Mouse (Mus musculus) left cerebral cortex, postnatal 10 days (tissue): ENCODE measurements at regions not wholly inside any gene's neighbourhood (a gene's known extent, or its start where the extent isn't known, plus 50 kb on each side); places are given as distances from the start of the nearest gene placed in this dataset.

ENCODE experiments used
- DNase-seq, 2 experiments: peaks; one replicate each; pipeline ENCODE4 v3.0.0; 2021 to 2022; ENCODE audit warnings: low spot score in 2 of 2, mixed read lengths in 1 of 2; ENCODE audit errors: extremely low spot score in 1 of 2
- intact Hi-C: fragments of 180-260 bp; cut with DNase I; formaldehyde crosslinking; loops from one replicate; pipeline ENCODE4 v1.15.1; 2025

DNA sequence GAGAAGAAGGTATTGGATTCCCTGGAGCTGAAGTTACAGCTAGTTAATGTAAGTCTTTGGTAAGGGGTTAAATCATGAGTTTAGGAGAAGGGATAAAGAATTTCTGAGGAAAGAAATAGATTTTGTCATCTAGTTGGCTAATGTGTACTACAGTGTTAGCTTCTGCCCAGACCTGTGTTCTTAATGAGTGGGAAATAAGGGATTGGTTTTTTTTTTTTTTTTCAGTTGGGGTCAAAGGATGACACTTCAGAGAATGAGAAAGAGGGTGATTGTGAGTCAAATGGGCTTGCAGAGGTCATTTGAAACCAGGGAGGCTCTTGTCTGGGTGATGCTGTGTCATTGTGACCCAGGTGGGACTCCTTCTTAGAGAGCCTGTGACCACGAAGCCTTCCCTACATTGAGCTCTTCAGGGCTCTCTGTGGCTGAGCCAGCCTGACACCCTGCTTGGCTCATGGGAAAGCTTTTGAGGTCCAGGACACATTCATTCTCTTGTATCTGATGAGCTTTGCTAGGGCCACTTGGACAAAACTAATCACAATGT lies 246.1 kb downstream of the Rplp1 start:
- intact Hi-C loops = no loop called here
- no peak for DNase-seq

DNA sequence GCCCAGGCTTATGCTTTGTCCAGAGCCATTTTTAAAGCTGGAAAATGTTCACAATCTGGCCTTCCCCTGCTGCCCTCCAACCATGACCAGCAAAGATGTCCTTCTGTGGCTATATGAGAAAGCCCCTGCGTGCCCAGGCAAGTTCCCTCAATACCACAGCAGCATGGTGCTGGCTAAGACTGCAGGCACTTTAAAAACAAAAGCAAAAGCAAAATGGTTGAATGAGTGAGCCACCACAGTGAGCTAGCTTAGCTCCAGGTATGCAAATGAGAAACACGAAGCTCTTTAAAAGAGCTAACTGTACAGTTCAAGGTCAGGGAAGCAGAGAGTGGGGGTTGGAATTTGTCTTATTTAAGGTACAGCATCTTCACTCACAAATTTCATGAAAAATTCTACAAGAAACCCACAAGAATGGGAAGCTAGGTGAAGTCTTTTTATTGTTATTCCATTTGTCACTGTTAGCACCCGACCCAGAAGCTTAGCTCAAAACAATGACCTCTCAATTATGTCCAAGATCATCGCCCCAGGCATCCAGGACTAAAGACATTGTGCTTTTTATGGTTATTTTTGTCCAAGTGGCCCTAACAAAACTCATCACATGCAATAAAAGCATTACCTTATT lies 246.8 kb downstream of the Rplp1 start:
- DNase-seq = no peak
- intact Hi-C loops = no loop called here

DNA sequence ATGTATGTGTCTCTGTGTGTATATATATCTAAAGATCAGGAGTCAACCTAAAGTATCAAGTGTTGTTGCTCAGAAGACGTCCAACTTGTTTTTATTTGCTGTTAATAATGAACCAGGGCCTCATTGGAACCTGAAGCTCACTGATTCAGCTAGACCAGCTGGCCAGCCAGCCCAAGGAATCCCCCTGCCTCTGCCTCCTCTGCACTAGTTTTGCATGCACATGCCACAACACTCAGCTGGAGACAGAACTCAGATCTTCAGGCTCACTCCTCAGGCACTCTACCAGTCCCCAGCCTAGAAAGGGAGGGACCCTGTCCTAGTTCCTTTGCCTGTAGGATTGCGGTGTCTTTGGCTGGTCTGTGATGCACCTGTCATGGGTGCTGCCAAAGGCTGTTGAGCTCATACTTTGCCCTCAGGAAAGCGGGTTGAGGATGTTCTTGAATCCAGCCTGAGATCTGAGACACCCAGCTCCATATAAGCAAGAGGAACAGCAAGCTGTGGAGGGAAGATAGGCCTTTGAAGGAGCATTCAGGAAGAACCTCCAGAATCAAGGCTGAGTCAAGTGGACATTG lies 247.5 kb downstream of the Rplp1 start:
- no peak for DNase-seq
- intact Hi-C loops = no loop called here

DNA sequence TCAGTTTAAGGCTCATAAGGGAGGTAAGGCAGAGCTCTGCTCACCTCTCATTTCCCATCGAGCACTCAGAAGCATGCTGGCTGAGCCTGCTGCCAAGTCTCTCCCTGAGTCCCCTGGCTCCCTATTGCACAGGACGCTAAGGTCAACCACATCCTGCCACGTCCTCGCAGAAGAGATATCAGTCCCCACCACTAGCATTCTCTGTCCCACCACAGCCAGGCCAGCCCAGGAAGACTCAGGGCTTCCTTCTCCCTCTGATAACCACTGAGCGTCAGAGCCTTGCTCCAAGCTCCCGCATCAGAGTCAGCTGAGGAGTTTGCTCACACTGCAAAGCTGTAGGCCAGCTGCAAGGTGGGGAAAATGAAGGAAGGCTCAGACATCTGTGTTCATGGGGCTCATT lies 248.2 kb downstream of the Rplp1 start:
- DNase-seq = no peak
- intact Hi-C loops = no loop called here

DNA sequence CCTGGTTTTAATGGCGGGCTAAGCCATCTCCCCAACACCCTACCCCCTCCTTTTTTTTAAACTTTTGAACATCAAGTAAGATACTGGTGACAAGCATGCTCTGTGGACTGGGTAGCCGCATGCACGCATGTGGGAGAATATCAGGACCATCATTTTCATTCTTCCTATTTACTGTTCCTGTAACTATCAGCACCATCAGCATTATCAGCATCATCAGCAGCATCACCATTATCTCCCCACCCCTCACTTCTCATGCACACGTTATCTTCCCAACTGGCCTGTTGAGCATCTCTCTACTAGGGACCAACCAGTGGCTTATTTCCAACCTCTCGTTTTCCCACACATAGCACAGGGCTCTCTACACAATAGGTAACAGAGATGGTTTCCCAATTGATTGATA lies 249.1 kb downstream of the Rplp1 start:
- intact Hi-C loops = no loop called here
- no peak for DNase-seq

DNA sequence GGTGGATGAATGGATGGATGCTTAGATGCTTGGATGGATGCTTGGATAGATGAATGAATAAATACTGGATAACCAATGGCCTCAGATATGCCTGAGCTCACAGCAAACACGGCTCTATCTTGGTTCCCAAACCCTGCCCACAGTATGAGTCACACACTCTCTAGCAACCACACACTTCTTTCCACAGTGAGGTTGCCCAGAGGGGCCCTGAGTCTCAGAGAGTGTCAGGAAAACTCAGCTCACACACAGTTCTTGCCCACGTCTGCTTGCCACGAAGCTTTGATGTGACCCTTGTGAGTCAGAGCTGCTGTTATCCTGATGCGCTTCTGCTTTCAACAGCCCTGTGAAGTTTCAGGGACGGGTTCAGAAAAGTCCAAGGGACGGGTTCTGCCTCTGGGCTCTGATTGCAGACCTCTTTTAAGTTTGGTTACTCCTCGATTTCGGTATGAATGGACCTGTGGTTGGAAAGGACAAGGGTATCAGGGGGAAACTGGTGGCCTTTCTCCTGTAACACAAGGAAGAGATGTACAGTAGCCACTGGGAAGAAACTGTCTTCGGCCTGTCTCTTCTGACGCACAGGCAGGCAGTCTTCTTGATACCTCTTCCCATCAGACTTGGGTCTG lies 250.2 kb downstream of the Rplp1 start:
- no peak for DNase-seq
- intact Hi-C loops = no loop called here

DNA sequence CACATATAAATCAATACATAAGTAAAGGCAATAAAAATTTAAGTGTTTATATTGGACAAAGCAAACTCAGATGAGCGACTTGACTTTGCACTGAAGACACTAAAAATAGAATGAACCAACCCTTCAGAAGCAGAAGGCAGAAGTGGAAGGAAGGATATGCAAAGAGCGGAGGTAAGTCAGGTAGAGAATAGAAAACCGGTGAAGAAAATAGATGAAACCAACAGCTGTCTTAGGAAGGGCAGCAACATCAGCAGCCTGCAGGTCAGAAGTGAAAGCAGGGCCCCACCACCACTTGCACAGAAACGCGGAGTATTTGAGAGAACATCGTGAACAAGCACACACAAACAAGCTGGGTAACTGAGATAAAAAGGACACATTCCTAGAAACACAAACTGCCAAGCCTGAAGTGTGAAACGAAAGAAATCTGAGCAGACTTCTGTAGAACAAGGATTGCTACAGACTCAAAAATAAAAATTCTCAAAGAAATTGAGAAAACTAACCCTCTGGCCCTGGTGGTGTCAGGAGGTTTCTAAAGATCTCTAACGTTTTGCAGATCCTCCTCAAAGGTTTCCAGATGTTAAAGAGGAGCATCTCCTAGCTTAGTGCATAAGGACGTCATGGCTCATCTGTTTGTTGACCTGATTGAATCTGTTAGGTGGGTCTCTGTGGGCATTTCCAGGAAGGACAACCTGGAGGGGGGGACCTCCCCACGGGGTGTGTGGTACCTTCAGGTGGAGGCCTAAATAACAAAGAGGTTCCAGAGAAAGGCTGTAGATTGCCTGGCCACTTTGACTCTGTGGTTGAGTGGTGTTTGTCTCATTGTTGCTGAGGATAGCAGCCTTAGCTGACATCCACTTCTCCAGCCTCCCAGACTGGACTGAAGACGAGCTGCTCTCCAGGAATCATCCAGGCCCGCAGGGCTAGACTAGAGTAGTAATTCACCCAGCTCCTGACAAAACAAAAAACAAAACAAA lies 252.0 kb downstream of the Rplp1 start:
- intact Hi-C loops = no loop called here
- DNase-seq = no peak

DNA sequence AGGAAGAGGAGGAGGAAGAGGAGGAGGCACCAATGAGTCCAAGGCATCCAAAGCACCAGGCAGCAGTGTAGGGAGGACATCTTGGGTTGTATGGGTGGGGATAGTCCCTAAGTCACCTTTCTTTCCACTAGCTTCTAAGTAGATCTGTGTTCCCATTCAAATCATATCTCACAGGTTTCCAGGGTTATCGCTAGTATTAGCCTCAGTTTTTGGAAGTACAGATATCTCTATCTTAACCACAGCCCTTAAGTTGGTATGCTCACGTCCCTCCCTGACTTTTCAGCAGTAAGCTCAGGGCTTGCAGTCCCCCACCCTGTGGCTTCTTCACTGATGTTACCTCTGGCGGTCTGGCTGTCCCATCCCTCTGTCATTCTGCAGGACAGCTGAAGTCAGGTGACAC lies 254.2 kb downstream of the Rplp1 start:
- intact Hi-C loops = no loop called here
- DNase-seq = no peak

DNA sequence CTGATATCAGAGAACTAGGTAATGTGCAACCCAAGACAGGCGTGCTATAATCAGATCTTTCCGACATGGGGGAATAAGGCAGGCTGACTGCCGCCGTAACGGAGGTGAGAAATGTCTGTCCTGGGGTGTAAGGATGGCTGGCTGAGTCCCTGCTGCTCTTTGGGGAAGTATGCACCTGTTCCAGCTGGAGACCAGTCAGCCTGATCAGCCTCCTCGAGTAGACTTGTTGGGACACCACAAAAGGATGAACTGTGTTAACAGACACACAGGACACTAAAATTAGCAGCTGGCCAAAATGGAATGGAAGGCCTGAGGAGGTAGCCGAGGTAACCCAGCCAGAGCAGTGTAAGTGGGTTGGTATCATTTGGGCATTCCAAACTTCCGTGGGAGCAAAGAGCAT lies 256.3 kb downstream of the Rplp1 start:
- intact Hi-C loops = no loop called here
- DNase-seq = no peak

DNA sequence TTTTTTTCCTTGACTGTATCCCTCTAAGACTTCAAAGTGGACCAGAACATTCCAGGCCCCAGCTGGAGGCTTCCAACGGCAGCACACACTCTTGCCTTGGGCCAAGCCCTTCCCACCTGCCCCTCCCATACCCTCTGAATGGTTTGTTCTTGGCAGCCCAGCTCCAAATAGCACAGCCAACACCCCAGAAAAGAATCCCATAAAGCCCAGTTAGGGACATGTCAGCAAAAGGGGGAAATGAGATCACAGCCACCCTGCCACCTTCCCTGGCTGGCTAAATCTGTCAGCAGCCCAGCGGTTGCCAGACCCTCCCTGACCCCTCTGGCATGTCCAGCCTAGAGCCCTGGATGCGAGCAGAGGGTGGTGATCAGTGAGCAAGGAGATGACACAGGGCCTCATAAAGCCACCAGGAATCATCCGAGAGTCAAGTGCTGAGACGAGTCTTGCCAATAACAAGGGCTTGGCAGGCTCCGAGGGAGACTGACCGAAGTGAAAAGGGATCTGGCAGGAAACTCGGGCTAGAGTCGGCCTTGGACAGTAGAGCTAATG lies 258.8 kb downstream of the Rplp1 start:
- intact Hi-C loops = no loop called here
- DNase-seq = peak in 1 of 2 experiments; percentile 69

DNA sequence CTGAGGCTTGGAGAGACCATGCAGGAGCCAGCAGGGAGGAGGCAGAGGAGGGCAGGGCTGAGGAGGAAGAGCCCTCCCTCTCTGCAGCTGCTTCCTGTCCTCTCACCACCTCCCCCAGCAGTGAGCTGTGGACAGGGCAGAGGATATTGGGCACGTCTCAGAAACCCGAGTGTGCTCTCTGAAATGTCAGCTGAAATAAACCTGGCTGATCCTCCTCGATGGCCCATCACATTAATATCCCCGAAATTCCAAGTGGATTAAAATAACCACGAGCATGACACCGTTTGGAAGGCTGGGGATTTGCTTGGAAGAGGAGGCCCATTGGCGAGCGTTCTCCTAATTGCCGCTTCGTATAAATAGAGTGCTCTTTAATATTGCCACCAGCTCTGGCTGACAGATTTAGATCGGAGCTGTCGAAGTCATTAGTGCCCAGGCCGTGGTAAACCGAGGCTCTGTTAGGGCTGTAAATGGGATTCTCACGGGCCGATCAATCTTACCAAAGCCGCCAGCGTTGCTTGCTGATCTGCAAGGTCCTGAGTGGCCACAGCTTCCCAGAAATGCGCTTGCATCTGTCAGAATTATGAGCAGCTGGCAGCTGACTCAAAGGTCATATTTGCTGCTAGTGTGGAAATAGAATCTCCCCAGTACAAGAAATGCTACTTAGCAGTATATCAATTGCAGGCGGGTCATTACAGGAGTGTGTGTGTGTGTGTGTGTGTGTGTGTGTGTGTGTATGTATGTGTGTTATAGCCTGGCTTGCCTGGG lies 268.5 kb downstream of the Rplp1 start:
- intact Hi-C loops = no loop called here
- DNase-seq = no peak

DNA sequence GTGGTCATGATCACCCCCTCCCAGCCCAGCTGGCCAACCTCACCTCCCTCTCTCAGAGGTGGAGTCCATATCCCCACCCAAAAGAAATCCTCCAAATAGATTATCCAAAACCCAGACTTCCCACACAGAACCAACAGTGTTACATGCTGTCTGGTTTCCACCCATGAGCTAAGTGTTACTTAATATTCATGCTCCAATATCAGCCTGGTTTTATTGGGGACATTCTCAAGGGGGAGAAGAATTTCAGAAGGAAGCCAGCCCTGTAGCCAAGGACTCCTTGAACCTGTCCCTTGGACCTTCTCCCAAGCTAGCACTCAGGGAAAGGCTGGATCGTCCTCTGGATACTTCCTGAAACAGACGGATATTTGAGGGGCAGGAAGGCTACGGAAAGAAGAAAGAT lies 268.6 kb downstream of the Tle3 start:
- intact Hi-C loops = no loop called here
- no peak for DNase-seq

DNA sequence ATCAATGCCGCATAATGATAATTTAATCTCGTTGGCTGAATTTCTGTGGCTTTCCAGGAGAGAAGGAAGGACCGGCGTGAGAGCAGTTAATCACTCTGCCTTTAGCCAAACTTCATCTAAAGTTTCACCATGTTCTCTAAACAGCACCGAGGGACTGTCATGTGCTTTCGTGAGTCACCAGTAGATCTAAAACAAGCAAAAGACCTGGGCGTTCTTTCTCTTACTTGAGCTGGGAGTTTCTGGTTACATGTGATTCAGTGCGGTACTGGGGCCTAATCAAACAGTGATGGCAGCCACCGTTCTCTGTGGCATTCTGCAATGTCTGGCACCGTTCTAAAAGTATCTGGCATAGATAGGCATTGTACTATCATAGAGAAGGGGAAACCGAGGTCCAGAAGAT lies 266.7 kb downstream of the Tle3 start:
- intact Hi-C loops = no loop called here
- DNase-seq = no peak

DNA sequence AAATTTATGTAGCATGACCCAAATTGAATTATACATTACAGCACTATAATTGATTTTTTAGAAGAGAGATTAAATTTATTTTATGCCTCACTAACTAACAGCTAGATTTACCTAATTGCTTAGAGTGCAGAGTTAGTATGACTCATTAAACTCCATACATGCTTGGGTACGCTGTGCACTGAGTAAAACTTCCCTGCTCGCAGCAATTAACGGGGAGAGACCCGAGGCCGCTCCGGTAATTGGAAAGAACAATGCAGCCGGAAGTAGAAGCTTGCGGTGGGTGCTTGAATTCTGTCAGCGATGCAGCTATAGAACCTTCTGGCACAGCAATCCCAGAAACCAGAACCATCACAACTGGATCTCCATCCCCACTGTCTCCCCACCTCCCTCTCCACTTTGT lies 261.8 kb downstream of the Tle3 start:
- intact Hi-C loops = no loop called here
- DNase-seq = no peak

DNA sequence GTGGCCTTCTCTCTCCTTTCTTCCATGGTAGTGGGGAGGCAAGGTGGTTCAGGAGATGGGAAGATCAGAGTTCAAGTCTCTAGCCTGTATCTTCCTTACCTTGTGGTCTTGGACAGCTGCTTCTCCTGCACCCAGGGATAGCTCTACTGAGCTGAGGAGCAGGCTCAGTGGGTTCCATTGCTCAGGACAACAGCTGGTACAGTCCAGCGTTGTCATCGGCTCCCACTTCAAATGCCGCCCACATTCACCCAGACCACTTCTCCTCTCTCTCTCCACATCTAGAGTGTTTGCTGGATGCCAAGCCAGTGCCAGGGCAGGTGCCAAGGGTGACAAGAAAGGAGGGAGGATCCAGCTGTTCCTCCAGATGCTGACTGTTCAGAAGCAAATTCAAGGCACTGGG lies 260.4 kb downstream of the Tle3 start:
- no peak for DNase-seq
- intact Hi-C loops = no loop called here

DNA sequence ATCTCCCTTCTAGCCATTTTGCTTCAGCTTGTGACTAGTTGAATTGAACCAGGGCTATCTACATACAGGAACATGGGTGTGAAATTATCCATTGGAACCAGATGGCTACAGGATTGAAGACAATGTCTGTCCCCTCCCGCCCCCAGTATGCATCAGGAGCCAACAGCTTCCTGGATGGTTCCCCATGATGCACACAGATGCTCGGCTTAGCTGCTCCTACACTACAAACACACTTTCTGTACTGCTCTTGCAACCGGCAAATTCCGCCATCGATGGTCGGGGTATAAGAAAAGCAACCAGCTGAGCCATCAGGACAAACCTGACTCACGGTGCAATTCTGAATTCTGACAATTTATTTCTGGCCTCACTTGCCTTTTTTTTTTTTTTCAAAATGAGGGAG lies 258.9 kb downstream of the Tle3 start:
- DNase-seq = no peak
- intact Hi-C loops = no loop called here

DNA sequence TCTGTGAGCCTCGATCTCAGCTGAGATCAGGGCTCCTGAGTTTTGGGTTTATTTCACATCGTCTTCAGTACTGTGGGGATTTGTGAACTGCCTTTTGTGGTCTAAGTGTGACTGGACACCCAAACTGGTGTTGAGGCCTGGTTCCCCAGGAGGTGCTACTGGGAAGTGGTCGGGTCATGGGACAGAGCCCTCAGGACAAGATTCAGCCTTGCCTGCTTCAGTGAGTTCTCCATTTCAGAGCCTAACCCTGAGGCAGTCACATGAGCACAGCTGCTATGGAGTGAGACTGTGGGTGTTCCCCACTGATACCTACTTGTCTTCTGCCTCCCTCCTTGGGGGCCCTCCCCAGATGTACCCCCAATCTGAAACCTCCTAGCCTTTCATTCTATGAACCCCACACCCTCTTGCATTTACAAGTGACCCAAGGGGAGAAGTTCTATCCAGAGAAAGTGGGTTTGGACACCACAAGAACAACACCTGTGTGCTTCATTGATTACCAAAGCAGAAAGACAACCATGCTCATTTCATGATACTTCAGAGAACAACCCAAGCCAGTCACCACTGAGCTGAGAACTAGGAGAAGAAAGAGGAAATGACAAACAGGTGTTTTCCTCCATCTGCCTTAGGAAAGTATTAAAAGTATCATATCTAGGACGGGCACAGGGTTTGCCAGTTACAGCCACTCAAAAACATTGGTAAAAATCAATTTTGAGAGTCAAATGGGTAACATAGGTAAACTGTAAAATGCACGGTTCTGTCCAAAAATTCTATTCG lies 255.8 kb downstream of the Tle3 start:
- no peak for DNase-seq
- intact Hi-C loops = no loop called here

DNA sequence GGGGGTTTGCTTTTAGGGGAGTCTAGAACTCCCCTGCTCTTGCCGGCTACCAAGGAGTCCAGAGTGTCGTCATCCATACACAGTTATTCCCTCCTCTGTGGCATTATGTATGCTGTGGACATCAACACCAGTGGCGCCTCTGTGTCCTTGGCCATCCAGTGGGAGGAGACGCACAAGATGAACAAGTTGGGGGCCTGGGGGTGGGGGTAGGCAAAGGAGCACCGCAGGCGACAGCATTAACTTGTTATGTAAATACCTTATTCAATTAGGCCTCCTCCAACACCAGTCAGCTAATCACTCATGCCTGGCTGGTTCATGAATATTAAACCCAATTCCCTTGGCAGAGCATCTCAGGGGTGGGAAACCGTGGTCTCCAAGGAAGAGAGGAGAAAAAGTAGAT lies 250.8 kb downstream of the Tle3 start:
- peak in 1 of 2 experiments; percentile 22 for DNase-seq
- intact Hi-C loops = no loop called here
